Mouse (Mus musculus) testis, adult 2 months (tissue): Measurements from ENCODE around the gene Src.

Experiments
- CTCF ChIP-seq: fragments of 200-500 bp; IDR thresholded peaks from 2 replicates; pipeline ENCODE4 v1.5.1; 2012; ENCODE audit warnings: low read depth, mild to moderate bottlenecking, inconsistent platforms, low read length, moderate library complexity; ENCODE audit not compliant: control insufficient read depth, insufficient read depth, insufficient replicate concordance
- POLR2A ChIP-seq: fragments of 200-500 bp; IDR thresholded peaks from 2 replicates; pipeline ENCODE4 v1.6.1; 2012; ENCODE audit warnings: low read depth, mild to moderate bottlenecking, inconsistent platforms, low read length, moderate library complexity; ENCODE audit not compliant: control insufficient read depth

DNA sequence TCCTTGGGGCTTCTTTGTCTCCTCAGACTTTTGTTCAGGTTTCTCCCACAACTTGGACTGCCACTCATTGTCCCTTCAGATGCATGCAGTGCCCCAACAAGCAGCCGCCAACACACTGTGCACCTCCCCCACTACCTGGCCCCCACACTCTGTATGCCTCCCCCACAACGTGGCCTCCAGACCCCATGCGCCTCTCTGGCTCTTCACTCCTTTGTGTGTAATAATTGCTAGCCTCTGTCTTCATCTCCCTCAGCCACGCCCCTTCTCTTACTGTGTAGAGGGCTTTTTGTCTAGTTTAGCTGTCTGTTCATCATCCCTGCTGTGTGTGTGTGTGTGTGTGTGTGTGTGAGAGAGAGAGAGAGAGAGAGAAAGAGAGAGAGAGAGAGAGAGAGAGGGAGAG is 80.3 kb downstream of the Src start:
- no peak for TF ChIP-seq POLR2A
- no peak for TF ChIP-seq CTCF
